Mouse (Mus musculus) telencephalon, adult 2 months (tissue): ENCODE data around the gene Samm50.
"Not testable (repeated sequence)": the region's sequence is repeated elsewhere in the genome, so short reads cannot be mapped to it uniquely, and the experiment has no call there.

ENCODE experiments used
- DNase-seq: peaks from one replicate; pipeline ENCODE4 v3.0.0-alpha.2; 2011; ENCODE audit warnings: low read depth, low spot score

Samm50 gene

GRCm38 (mm10) chr15:84192058-84192791 is at the start of gene Samm50:
Samm50 (plus strand) TSS chr15:84192241.
- peak; percentile 95 for DNase-seq

- DNase-seq, result no peak
Measured at GRCm38 (mm10) chr15:84156158-84156557, 35.9 kb upstream of the Samm50 start.

GRCm38 (mm10) chr15:84157530-84157929 is 34.5 kb upstream of the Samm50 start:
- not testable (repeated sequence) for DNase-seq

- no peak for DNase-seq
Measured at GRCm38 (mm10) chr15:84161871-84162270, 30.2 kb upstream of the Samm50 start.

- no peak for DNase-seq
Measured at GRCm38 (mm10) chr15:84166818-84167217, 25.2 kb upstream of the Samm50 start.

GRCm38 (mm10) chr15:84167600-84167999 is 24.4 kb upstream of the Samm50 start, which contains the start of gene Pnpla3:
Pnpla3 (plus strand) TSS chr15:84167837.
- DNase-seq, result peak; percentile 94

- DNase-seq, result no peak
Measured at GRCm38 (mm10) chr15:84168170-84169161, 23.6 kb upstream of the Samm50 start.

GRCm38 (mm10) chr15:84169511-84169910 is 22.5 kb upstream of the Samm50 start:
- DNase-seq, result no peak

GRCm38 (mm10) chr15:84171166-84171565 is 20.9 kb upstream of the Samm50 start:
- DNase-seq, result no peak

GRCm38 (mm10) chr15:84178733-84179132 is 13.3 kb upstream of the Samm50 start:
- no peak for DNase-seq

GRCm38 (mm10) chr15:84182000-84182399 is 10.0 kb upstream of the Samm50 start:
- DNase-seq, result no peak

- DNase-seq, result no peak
Measured at GRCm38 (mm10) chr15:84183967-84184366, 8.1 kb upstream of the Samm50 start.

GRCm38 (mm10) chr15:84186196-84186595 is 5.8 kb upstream of the Samm50 start:
- no peak for DNase-seq

GRCm38 (mm10) chr15:84188887-84189530 is 3.0 kb upstream of the Samm50 start:
- no peak for DNase-seq

GRCm38 (mm10) chr15:84189881-84190280 is 2.2 kb upstream of the Samm50 start:
- no peak for DNase-seq

- DNase-seq, result no peak
Measured at GRCm38 (mm10) chr15:84191724-84192057, 350 bp upstream of the Samm50 start.

- no peak for DNase-seq
Measured at GRCm38 (mm10) chr15:84196486-84197165, 4.6 kb downstream of the Samm50 start.

- no peak for DNase-seq
Measured at GRCm38 (mm10) chr15:84207327-84207726, 15.3 kb downstream of the Samm50 start.

- DNase-seq, result no peak
Measured at GRCm38 (mm10) chr15:84209517-84210412, 17.7 kb downstream of the Samm50 start.

GRCm38 (mm10) chr15:84210461-84210860 is 18.4 kb downstream of the Samm50 start:
- DNase-seq, result no peak
